Mouse (Mus musculus): ENCODE data around the gene Amotl1. TPM values are rescaled to one million over a fixed set of nuclear protein-coding genes. Genes with fewer than 3 reads are reported as not detected.

The Amotl1 gene
- polyA plus RNA-seq, 1 experiment from 2014 or later: 0.06 TPM

DNA sequence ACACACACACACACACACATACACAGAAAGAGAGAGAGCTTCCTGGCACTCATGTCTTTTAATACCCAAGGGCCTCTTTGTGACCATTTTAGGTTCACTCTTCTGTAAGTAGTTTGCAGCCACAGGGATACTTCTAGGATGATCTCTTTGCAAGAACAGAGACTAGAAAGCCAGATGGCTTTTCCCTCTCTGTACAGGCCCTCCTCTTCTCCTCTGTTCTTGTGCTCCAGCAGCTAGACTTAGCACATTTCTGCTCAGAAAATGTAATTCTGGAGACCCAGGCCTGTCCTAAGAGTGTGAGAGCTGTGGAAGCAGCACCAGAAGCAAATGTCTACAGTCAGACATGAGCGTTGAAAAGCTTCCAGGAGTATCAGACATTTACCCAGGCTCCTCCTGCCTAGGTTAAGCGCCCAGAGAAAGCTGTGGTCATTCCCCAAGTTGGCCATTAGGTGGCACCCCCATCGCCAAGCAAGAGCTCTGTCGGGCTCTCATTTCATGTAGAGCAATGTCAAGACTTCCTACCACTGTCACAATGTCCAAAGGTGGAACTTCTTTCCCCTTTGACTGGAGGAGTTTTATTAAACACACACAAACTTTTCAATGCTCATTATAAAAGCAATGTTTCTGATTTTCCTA lies 121.3 kb downstream of the Amotl1 start:
- no peak overlapping the region for H3K4me3 ChIP-seq (ENCODE audit: inconsistent target)
- no peak overlapping the region for H3K27ac ChIP-seq
- WGBS (ENCODE audit: missing documents): 3% methylated on average over 4 of the region's 4 CpGs
- no peaks in the 10 kb centered on the region for H3K79me2 ChIP-seq (ENCODE audit: inconsistent target)
- no peaks in the 10 kb centered on the region for H3K36me3 ChIP-seq (ENCODE audit: inconsistent target)

DNA sequence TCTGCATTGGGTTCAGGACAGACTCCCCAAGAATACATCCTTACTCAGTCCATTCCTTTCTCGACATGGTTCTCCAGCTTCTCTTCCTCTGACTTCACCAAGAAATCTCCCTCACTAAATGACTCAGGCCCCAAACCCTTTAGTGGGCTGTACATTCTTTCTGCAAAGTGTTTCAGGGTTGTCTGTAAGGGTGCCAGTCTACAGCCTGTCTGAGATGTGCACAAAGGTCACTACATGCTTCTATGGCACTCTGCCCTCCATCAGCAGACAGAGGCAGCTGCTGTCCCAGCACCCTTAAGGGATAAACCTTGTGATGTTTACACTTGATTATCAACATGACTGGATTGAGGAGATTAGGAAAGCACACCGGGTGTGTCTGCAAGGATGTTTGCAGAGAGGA lies 123.2 kb downstream of the Amotl1 start:
- no peak overlapping the region for H3K27ac ChIP-seq
- no peaks in the 10 kb centered on the region for H3K79me2 ChIP-seq (ENCODE audit: inconsistent target)
- 57% methylated on average over 2 of the region's 2 CpGs for WGBS (ENCODE audit: missing documents)

GRCm38 (mm10) chr9:14520971-14521670 lies 123.7 kb downstream of the Amotl1 start:
- no peaks in the 10 kb centered on the region for H3K36me3 ChIP-seq (ENCODE audit: inconsistent target)
- no peak overlapping the region for H3K4me3 ChIP-seq (ENCODE audit: inconsistent target)
- H3K27ac ChIP-seq: no peak overlapping the region
- no peaks in the 10 kb centered on the region for H3K79me2 ChIP-seq (ENCODE audit: inconsistent target)
- WGBS (ENCODE audit: missing documents): 24% methylated on average over 3 of the region's 3 CpGs

More for the DNA sequence above, 123.2 kb downstream of the Amotl1 start:
- Histone ChIP-seq H3K36me3 (ENCODE audit: inconsistent target) (no peaks in the 10 kb centered on the region), H3K4me3 (ENCODE audit: inconsistent target) (no peak overlapping the region)

DNA sequence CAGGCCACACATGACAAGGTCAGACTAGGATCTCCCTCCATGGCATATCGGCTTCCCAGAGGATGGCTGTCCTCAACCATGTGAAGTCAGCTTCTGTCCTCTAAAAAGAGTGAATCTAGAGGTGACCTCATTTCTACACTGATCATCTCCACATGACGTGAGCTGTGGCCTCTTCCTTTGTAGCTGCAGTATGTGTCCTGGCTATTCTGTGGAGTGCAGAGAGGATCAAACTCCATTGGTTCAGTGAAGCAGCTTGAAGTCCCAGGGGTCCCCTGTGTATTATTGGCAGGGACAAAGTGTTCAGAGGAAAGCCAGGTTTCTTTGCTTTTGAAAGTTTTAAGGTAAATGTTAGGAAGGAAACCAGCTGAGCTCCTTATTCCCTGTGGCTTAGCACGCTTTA lies 126.8 kb downstream of the Amotl1 start:
- H3K79me2 ChIP-seq (ENCODE audit: inconsistent target): no peaks in the 10 kb centered on the region
- WGBS (ENCODE audit: missing documents): 100% methylated on average over 3 of the region's 3 CpGs

DNA sequence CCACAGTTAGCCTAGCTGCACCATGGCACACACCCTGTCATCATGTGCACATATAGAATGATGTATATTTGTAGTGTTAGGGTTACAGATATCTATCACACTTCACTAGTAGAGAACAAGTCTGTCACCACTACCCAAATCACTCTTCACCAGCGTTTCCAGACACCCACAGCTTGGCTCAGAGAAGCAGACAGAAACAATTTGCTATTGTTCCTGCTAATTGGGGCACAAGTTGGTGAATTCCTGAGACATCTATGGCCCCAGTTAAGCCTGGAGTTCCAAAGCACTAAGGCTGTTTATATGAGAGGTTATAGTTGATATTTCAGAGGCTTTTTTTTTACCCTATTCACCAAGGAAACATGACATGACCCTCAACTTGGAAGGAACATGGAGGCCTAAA lies 127.6 kb downstream of the Amotl1 start:
- WGBS (ENCODE audit: missing documents): 94% methylated on average over 1 of the region's 1 CpGs
- H3K36me3 ChIP-seq (ENCODE audit: inconsistent target): 0 out of 2 replicates have a peak, but pooled peaks cover 8% of the 10 kb centered on the region
- H3K27ac ChIP-seq: no peak overlapping the region
- H3K4me3 ChIP-seq (ENCODE audit: inconsistent target): no peak overlapping the region
- H3K79me2 ChIP-seq (ENCODE audit: inconsistent target): no peaks in the 10 kb centered on the region

More for the DNA sequence above, 126.8 kb downstream of the Amotl1 start:
- Histone ChIP-seq H3K36me3 (ENCODE audit: inconsistent target) (0 out of 2 replicates have a peak, but pooled peaks cover under 1% of the 10 kb centered on the region), H3K4me3 (ENCODE audit: inconsistent target) (no peak overlapping the region), H3K27ac (no peak overlapping the region)

GRCm38 (mm10) chr9:14512633-14513445 lies 132.0 kb downstream of the Amotl1 start:
- Histone ChIP-seq H3K27ac (no peak overlapping the region), H3K79me2 (ENCODE audit: inconsistent target) (no peaks in the 10 kb centered on the region), H3K4me3 (ENCODE audit: inconsistent target) (no peak overlapping the region), H3K36me3 (ENCODE audit: inconsistent target) (peaks cover 43% of the 10 kb centered on the region)
- WGBS (ENCODE audit: missing documents): 88% methylated on average over 9 of the region's 9 CpGs

- Histone ChIP-seq H3K4me3 (ENCODE audit: inconsistent target) (peak overlapping the region; percentile 90), H3K79me2 (ENCODE audit: inconsistent target) (peaks cover 23% of the 10 kb centered on the region), H3K36me3 (ENCODE audit: inconsistent target) (peaks cover 33% of the 10 kb centered on the region), H3K27ac (peak overlapping the region; percentile 50)
- WGBS (ENCODE audit: missing documents): 1% methylated on average over 10 of the region's 10 CpGs
These were observed 143.9 kb downstream of the Amotl1 start for GRCm38 (mm10) chr9:14500916-14501424.

DNA sequence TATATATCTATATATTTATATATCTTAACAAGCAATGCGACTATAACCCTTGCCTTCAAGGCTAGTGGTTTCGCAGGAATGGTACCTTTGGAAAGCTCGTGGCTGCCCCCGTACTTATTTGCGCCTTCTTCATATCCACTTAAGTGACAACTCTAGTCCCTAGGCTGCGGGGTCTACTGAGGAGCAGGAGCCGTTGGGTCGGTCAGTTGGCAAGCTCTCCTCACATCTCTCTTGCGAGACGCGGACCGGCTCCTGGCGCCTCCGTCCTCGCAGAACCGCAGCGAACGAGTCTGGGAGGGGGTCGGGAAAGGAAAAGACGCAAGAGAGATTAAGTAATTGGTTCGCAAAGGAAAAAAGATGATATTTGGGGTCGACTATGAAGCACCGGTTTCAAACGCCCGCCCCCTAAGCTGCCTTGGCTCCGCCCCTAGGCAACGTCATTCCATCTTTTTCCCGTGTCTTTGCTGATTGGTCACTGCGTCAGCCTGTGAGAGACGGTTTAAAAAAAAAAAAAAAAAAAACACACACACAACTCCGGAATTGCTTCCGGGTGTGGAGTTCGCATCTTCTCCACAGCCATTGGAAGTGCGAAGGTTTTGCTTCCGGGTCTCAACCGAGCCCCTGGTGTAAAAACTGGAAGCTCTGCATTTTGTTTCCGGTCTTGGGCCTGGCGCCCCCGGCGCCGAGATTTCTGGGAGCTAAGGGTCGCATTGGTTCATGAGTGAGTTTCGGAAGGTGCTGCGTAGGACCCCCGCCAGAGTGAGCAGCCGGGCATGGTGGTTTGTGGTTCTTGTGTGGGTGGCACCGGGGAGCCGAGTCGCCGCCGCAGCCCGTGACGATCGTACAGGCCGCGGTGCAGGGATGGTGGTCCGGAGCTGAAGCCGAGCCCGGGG lies 144.6 kb downstream of the Amotl1 start, which contains the start of the genes Kdm4d and Cwc15:
Gene Kdm4d (minus strand): TSS at position 460 of the 893 bp plus-strand sequence.
Gene Cwc15 (plus strand): TSS at position 595 of the 893 bp plus-strand sequence.
- peak within 1 kb of the TSS; percentile 90 for H3K4me3 ChIP-seq (ENCODE audit: inconsistent target)
- WGBS (ENCODE audit: missing documents): 2% methylated on average over 59 of the region's 59 CpGs
- peaks cover 26% of the 10 kb centered on the region for H3K36me3 ChIP-seq (ENCODE audit: inconsistent target)
- H3K79me2 ChIP-seq (ENCODE audit: inconsistent target): peaks cover 23% of the 10 kb centered on the region
- H3K27ac ChIP-seq: peak within 1 kb of the TSS; percentile 50

DNA sequence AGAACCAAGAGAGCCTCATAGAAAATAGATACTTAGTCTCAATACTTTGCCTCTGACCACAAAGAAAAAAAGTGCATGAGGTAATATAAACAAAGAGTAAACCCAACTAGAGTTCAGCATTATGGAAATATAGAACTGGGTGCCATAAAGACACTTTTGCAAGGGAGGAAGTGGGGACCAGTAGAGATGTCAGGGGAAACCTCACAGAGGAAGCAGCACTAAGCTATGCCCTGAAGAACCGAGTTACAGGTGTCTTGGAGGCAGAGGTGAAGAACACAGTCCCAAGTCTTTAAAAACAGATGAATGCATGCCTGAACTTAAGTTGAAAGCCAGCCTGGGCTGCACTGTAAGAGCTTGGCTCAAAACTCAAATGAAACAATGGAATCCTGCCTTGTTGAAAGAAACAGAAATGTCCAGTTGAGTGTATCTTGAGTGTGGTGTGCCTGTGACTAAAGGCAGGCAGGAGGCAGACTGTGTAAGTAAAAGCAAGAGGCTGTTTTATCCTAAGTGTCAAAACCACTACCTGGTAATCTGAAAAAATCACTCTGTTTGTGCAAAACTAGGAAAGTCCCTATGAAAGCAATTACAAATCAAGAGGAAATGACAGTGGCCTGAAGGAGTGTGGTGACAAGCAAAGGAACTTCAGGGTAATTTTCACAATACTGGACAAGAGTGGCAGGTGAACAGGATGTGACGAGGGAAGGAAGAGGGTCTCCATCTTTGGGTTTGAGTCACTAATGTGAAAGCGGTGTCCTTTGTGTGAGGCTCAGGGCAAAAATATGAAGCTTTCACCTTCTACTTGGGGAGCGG lies 145.8 kb downstream of the Amotl1 start:
- WGBS (ENCODE audit: missing documents): 79% methylated on average over 4 of the region's 4 CpGs
- Histone ChIP-seq H3K36me3 (ENCODE audit: inconsistent target) (peaks cover 14% of the 10 kb centered on the region; the same call in 1 of the 2 replicates), H3K27ac (no peak overlapping the region), H3K79me2 (ENCODE audit: inconsistent target) (peaks cover 23% of the 10 kb centered on the region), H3K4me3 (ENCODE audit: inconsistent target) (no peak overlapping the region)

Other genes with a start within 250 kb of the Amotl1 start
- gene Kdm4d, start 144.6 kb downstream of the Amotl1 start, polyA plus RNA-seq (2018): not detected in 3 replicates
- gene Cwc15, start 144.4 kb downstream of the Amotl1 start, polyA plus RNA-seq (2018): 155 to 344 TPM (median 171 TPM) in 3 replicates
- gene Piwil4, start 95.7 kb upstream of the Amotl1 start, polyA plus RNA-seq (2018): 0.06 to 0.15 TPM (median 0.13 TPM) in 3 replicates
- 1.5 to 3.1 TPM (median 2.8 TPM) in 3 replicates for gene Fut4, start 107.3 kb upstream of the Amotl1 start, polyA plus RNA-seq (2018)
- not detected in 3 replicates for gene 1700012B09Rik, start 126.0 kb upstream of the Amotl1 start, polyA plus RNA-seq (2018)
- 8.0 to 17.7 TPM (median 12.2 TPM) in 3 replicates for gene Mre11a, start 139.6 kb upstream of the Amotl1 start, polyA plus RNA-seq (2018)
- 16.6 to 22.0 TPM (median 20.0 TPM) in 3 replicates for gene Ankrd49, start 139.8 kb upstream of the Amotl1 start, polyA plus RNA-seq (2018)
- gene Gpr83, start 215.2 kb upstream of the Amotl1 start, polyA plus RNA-seq (2018): 0.03 TPM in 1 of 3 replicates, not detected in the others

All from macrophage (primary cell).